Mouse (Mus musculus) retina, postnatal 1 day (tissue): ENCODE measurements around the gene Rpl23a.
"Not testable (repeated sequence)": the region's sequence is repeated elsewhere in the genome, so short reads cannot be mapped to it uniquely, and the experiment has no call there.

Source experiments
- DNase-seq: peaks from one replicate; pipeline ENCODE4 v3.0.0-alpha.2; 2012

Gene Rpl23a

DNA sequence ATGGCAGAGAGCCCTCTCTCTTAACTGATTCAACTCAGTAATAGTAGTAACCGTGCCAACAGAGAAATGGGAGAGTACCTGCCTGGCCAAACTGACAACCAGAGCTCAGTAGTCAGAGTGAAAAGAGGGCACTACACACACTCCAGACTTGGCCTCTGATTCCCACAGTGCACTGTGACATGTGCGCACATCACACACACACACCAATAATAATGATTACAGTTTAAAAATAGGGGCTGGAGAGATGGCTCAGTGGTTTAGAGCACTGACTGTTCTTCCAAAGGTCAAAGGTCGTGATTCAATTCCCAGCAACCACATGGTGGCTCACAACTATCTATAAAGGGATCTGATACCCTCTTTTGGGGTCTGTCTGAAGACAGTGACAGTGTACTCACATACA lies 45.4 kb downstream of the Rpl23a start:
- DNase-seq, result no peak

DNA sequence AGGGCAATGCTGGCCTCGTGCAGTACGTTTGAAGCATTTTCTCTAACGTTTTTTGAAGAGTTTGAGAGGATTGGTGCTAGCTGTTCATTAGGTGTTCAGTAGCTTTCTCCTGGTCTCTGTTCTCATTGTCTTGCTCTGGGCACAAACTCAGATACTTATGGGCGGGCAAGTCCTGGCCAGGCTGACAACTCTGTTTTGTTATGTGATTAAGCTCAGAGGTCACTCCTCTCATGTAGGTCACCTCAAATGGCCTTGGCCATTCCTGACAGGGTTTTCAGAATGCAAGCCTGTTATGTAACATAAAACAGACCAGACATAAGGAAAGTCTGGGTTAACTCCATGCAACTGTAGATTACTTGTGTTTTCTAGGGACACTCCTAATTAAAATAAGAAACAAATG lies 45.8 kb downstream of the Rpl23a start:
- no peak for DNase-seq

DNA sequence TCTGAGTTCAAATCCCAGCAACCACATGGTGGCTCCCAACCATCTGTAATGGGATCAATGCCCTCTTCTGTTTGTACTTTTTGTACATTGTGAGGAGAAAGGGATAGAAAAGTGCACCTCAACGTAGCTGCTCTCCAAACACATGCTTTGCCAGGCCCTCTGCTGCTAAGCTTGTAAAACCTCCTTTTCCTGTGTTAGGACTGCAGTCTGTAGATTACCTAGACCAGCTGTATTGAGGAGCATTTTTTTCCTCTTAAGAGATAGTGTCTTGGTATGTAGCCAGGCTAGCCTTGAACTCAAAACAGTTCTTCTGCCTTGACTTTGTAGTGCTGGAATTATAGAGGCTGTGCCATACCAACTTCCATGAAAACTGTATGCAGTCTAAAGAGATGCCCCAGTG lies 47.3 kb downstream of the Rpl23a start:
- no peak for DNase-seq

DNA sequence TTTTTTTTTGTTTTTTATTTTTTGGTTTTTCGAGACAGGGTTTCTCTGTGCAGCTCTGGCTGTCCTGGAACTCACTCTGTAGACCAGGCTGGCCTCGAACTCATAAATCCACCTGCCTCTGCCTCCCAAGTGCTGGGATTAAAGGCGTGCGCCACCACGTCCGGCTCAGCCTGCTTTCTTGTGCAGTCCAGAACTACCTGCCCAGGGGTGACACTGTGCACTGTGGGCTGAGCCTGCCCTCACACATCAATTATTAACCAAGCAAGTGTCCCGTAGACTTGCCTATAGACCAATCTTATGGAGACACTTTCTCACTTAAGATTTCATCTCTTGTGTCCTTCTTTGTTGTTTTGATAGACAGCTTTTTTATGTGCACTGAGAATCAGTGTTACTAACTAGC lies 48.1 kb downstream of the Rpl23a start:
- DNase-seq, result not testable (repeated sequence)

DNA sequence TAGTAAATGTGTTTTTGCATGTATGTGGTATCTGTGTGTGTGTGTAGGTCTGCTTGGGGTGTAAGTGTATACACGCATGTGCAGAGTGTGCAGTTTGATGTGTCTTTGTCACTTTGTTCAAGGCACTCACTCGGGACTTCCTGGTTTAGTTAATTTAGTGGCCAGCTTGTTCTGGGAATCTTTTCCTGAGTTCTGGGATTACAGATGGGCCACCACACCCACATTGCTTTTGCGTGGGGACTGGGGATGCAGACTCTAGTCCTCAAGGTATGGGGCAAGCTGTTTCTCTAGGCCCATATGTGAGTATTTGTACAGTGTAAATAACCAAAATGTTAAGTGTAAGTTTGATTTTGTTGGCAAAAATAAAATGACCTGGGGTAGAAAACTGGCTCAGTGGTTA lies 49.0 kb downstream of the Rpl23a start:
- DNase-seq, result no peak

DNA sequence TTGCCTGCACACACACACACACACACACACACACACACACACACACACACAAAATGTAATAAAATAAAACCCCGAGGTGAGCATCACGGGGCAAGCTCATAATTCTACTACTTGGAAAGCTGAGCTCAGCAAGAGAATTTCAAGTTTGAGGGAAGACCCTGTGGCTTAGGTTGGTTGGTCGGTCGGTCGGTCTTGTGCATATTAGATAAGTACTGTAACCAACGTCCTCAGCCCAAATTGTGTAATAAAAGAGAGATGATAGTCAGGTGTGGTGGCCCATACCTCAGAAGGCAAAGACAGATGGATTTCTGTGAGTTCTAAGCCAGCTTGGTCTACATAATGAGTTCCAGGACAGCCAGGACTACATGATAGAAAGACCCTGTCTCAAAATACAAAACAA lies 49.5 kb downstream of the Rpl23a start:
- no peak for DNase-seq
